ENCODE assay signal across 11 mouse cellular contexts in the genomic region with DNA sequence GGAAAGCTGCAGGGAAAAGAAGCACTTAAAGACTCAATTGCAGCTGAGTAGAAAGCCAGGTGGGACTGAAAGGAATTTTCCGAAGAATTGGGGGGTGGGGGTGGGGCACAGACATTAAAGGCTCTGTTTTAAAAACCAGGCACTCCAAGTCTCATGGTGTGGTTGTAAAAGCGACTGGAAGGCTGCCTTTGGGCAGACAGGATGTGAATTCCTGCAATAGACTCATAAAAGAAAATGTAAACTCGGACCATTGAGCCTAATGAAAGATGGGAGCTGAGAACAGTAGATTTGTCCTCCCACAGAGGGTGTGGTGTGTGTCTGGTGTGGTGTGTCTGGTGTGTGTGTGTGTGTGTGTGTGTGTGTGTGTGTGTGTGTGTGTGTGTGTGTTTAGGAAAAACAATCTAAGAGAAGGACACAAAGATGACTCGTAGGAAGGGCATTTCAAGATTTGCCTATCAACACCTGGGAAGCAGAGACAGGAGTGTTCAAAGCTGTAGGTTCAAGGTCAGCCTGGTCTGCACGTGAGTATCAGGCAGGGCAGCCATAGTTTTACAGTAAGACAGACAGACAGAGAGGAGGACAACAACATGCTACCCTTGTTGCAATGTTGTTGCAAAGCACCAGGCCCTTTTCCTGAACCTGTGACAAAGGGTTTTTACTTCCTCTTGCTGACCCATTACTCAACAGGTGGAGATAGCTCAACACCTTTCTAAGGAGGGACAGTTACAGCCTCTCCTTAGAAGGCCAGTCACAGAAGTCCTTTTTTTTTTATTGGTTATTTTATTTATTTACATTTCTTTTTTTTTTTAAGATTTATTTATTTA. TPM values are rescaled to one million over a fixed set of nuclear protein-coding genes. Genes with fewer than 3 reads are reported as not detected.
A peak's percentile ranks its signal among the peaks of the same experiment; 100 is the strongest.
DNase-seq lines count a peak whose midpoint lies in the region; ATAC-seq and TF ChIP-seq lines count a peak whose summit lies in the region.
"Had no signal": no experiment of that assay in that cellular context is flagged by ENCODE, and none has a peak within 500 bp of the region (broad histone marks: within the 10 kb centered on the region; RNA-seq: fewer than 3 reads in every experiment).

No protein-coding gene starts in this region.

- H3K9me3 ChIP-seq in hindbrain, embryonic 14.5 days (ENCODE audit: control insufficient read depth, low read length): no peaks in the 10 kb centered on the region
- no peaks in the 10 kb centered on the region for H3K9me3 ChIP-seq in midbrain, embryonic 14.5 days (ENCODE audit: control insufficient read depth, low read length)

- no peak for TF ChIP-seq POLR2A in bone marrow, adult 2 months (IDR thresholded peaks at IDR 0.05; ENCODE audit: borderline replicate concordance, control insufficient read depth, low read depth, low read length)
- no peak for TF ChIP-seq POLR2A in thymus, adult 2 months (IDR thresholded peaks at IDR 0.05; ENCODE audit: control insufficient read depth, extremely low read depth, insufficient read depth, low read length, poor library complexity)

- H3K36me3 ChIP-seq in hindbrain, embryonic 14.5 days (replicated peaks; ENCODE audit: control insufficient read depth, insufficient read depth): no peaks in the 10 kb centered on the region
- no peaks in the 10 kb centered on the region for H3K36me3 ChIP-seq in midbrain, embryonic 14.5 days (ENCODE audit: control insufficient read depth, insufficient read depth, low read length)
- no peaks in the 10 kb centered on the region for H3K36me3 ChIP-seq in thymus, adult 2 months (ENCODE audit: control insufficient read depth, insufficient read depth, low read length)

- no peak overlapping the region for H3K4me3 ChIP-seq in bone marrow, adult 2 months (replicated peaks; ENCODE audit: control insufficient read depth, low read depth, low read length)
- peak overlapping the region; percentile 54 for H3K4me3 ChIP-seq in hindbrain, embryonic 14.5 days (replicated peaks; ENCODE audit: low read length)
- peak overlapping the region; percentile 53 for H3K4me3 ChIP-seq in midbrain, embryonic 14.5 days (replicated peaks; ENCODE audit: low read depth, low read length)
- no peak overlapping the region for H3K4me3 ChIP-seq in thymus, adult 2 months (ENCODE audit: control insufficient read depth, insufficient read depth, low read length)

- peak overlapping the region; percentile 71; the same call in 1 of the 2 replicates for H3K27ac ChIP-seq in bone marrow, adult 2 months (ENCODE audit: control insufficient read depth, insufficient read depth, low read depth, low read length, poor library complexity)
- H3K27ac ChIP-seq in hindbrain, embryonic 14.5 days: peak overlapping the region; percentile 98
- peak overlapping the region; percentile 55 for H3K27ac ChIP-seq in midbrain, embryonic 14.5 days (replicated peaks; ENCODE audit: low read depth, low read length)
- H3K27ac ChIP-seq in thymus, adult 2 months (ENCODE audit: control insufficient read depth, insufficient read depth, low read length): no peak overlapping the region

- no peak for TF ChIP-seq CTCF in bone marrow, adult 2 months (IDR thresholded peaks at IDR 0.05; ENCODE audit: control insufficient read depth, insufficient read depth, low read length)
- TF ChIP-seq CTCF in thymus, adult 2 months (IDR thresholded peaks at IDR 0.05; ENCODE audit: borderline replicate concordance, control insufficient read depth, extremely low read depth, insufficient read depth, low read length, poor library complexity): no peak

- no peaks in the 10 kb centered on the region; the same call in 1 of the 2 replicates for H3K4me1 ChIP-seq in bone marrow, adult 2 months (ENCODE audit: control insufficient read depth, insufficient read depth, low read length)
- H3K4me1 ChIP-seq in hindbrain, embryonic 14.5 days (replicated peaks; ENCODE audit: control insufficient read depth, insufficient read depth, low read length): peaks cover 28% of the 10 kb centered on the region
- peaks cover 35% of the 10 kb centered on the region for H3K4me1 ChIP-seq in midbrain, embryonic 14.5 days (ENCODE audit: control insufficient read depth, insufficient read depth, low read length)
- peaks cover 16% of the 10 kb centered on the region for H3K4me1 ChIP-seq in thymus, adult 2 months (replicated peaks; ENCODE audit: control insufficient read depth, insufficient read depth, low read length)

- peak; percentile 36 for DNase-seq in embryo, embryonic 10.5 days (ENCODE audit: low spot score)
- DNase-seq in embryo, embryonic 9.5 days (ENCODE audit: extremely low spot score): no peak
- no peak for DNase-seq in hindbrain, embryonic 14.5 days (ENCODE audit: low spot score)
- DNase-seq in midbrain, embryonic 14.5 days: no peak
- DNase-seq in thymus, adult 2 months: no peak
- DNase-seq in cerebellum, adult 9-11 months: no peak
- DNase-seq in T-cell, adult 2 months (ENCODE audit: low spot score): no peak
- DNase-seq: embryo, embryonic 11 days; gastrocnemius, postnatal 10 days; lung, postnatal 14 days had no signal

- no peaks in the 10 kb centered on the region for H3K27me3 ChIP-seq in hindbrain, embryonic 14.5 days (ENCODE audit: control insufficient read depth, insufficient read depth, low read length)
- peaks cover 3% of the 10 kb centered on the region; the same call in 1 of the 2 replicates for H3K27me3 ChIP-seq in midbrain, embryonic 14.5 days (ENCODE audit: control insufficient read depth, insufficient read depth, low read length)
- no peaks in the 10 kb centered on the region for H3K27me3 ChIP-seq in thymus, adult 2 months (ENCODE audit: control insufficient read depth, insufficient read depth, low read length)

- no peak for ATAC-seq in hindbrain, embryonic 14.5 days (ENCODE audit: low FRiP score)
- ATAC-seq in midbrain, embryonic 14.5 days (ENCODE audit: low FRiP score, low TSS enrichment): no peak

- H3K9ac ChIP-seq in hindbrain, embryonic 14.5 days: peak overlapping the region; percentile 86
- peak overlapping the region; percentile 82 for H3K9ac ChIP-seq in midbrain, embryonic 14.5 days (replicated peaks; ENCODE audit: low read length)

- peak overlapping the region; percentile 82 for H3K4me2 ChIP-seq in hindbrain, embryonic 14.5 days (replicated peaks)
- H3K4me2 ChIP-seq in midbrain, embryonic 14.5 days (ENCODE audit: low read length): peak overlapping the region; percentile 78

- WGBS in bone marrow, adult 2 months: 57% methylated on average over 5 of the region's 5 CpGs
- 17% methylated on average over 5 of the region's 5 CpGs for WGBS in hindbrain, embryonic 14.5 days
- WGBS in midbrain, embryonic 14.5 days: 12% methylated on average over 5 of the region's 5 CpGs
- 86% methylated on average over 5 of the region's 5 CpGs for WGBS in thymus, adult 2 months

RNA-seq across cellular contexts. Expression of a gene that starts 35.1 kb away (rescaled TPM):
- polyA plus RNA-seq in bone marrow, adult 2 months (2011; ENCODE audit: insufficient read depth, insufficient read length, low replicate concordance, missing spikeins): 45.2 and 88.2 TPM in 2 replicates
- 40.1 and 51.6 TPM in 2 replicates for polyA plus RNA-seq in hindbrain, embryonic 14.5 days (2014; fragmentation: Nextera tagmentation; extraction: Ambion mirVana)
- 21.7 and 28.4 TPM in 2 replicates for polyA plus RNA-seq in midbrain, embryonic 14.5 days (2014; fragmentation: Nextera tagmentation; extraction: Ambion mirVana)
- polyA plus RNA-seq in thymus, adult 2 months (2012; rRNA removed): 11.7 and 12.8 TPM in 2 replicates

RNA-seq across cellular contexts. Expression of a gene that starts 53.4 kb away (rescaled TPM):
- polyA plus RNA-seq in bone marrow, adult 2 months (2011; ENCODE audit: insufficient read depth, insufficient read length, low replicate concordance, missing spikeins): 9.6 and 18.0 TPM in 2 replicates
- polyA plus RNA-seq in hindbrain, embryonic 14.5 days (2014; fragmentation: Nextera tagmentation; extraction: Ambion mirVana): 9.5 and 11.0 TPM in 2 replicates
- 9.0 and 10.1 TPM in 2 replicates for polyA plus RNA-seq in midbrain, embryonic 14.5 days (2014; fragmentation: Nextera tagmentation; extraction: Ambion mirVana)
- polyA plus RNA-seq in thymus, adult 2 months (2012; rRNA removed): 20.2 and 22.5 TPM in 2 replicates

RNA-seq across cellular contexts. Expression of a gene that starts 59.1 kb away (rescaled TPM):
- polyA plus RNA-seq in bone marrow, adult 2 months (2011; ENCODE audit: insufficient read depth, insufficient read length, low replicate concordance, missing spikeins): 18.2 TPM in 1 of 2 replicates, not detected in the other
- polyA plus RNA-seq in hindbrain, embryonic 14.5 days (2014; fragmentation: Nextera tagmentation; extraction: Ambion mirVana): 0.09 TPM in 1 of 2 replicates, not detected in the other
- 0.11 TPM in 1 of 2 replicates, not detected in the other for polyA plus RNA-seq in midbrain, embryonic 14.5 days (2014; fragmentation: Nextera tagmentation; extraction: Ambion mirVana)
- polyA plus RNA-seq in thymus, adult 2 months (2012; rRNA removed): 0.08 TPM in 1 of 2 replicates, not detected in the other

Comparison
In these comparisons a context has a peak if more than half of its experiments do, and no peak if none do; other contexts are left out.
1. H3K4me3 ChIP-seq: peak in hindbrain, embryonic 14.5 days (single experiment) and midbrain, embryonic 14.5 days (single experiment); none in bone marrow, adult 2 months (single experiment) and thymus, adult 2 months (single experiment).